Mouse (Mus musculus): ENCODE measurements at regions not wholly inside any gene's neighbourhood (a gene's known extent, or its start where the extent isn't known, plus 50 kb on each side); places are given as distances from the start of the nearest gene placed in this dataset.

GRCm38 (mm10) chr3:21671885-21672284, 404.6 kb upstream of the Tbl1xr1 start:
- TF ChIP-seq POLR2A (IDR thresholded peaks at IDR 0.05; ENCODE audit: extremely low read depth, insufficient read depth, low read length), result no peak
- TF ChIP-seq CTCF (IDR thresholded peaks at IDR 0.05; ENCODE audit: low read depth, low read length), result no peak
